Mouse (Mus musculus) liver, embryonic 11.5 days (tissue): Measurements from ENCODE around the gene Hip1. TPM values are rescaled to one million over a fixed set of nuclear protein-coding genes. Genes with fewer than 3 reads are reported as not detected.

ENCODE experiments used
- ATAC-seq: fragments of 200-750 bp; cut with Nextera tagmentation; replicated peaks from 2 replicates; pipeline ENCODE4 v1.8.0; 2017; ENCODE audit warnings: moderate number of reproducible peaks, mild to moderate bottlenecking, moderate TSS enrichment, moderate library complexity; ENCODE audit not compliant: low FRiP score
- DNase-seq: peaks from one replicate; pipeline ENCODE4 v3.0.0-alpha.2; 2017; ENCODE audit warnings: low spot score
- H3K27ac ChIP-seq: fragments of 300-500 bp; sonication (generic); 2 replicates; pipeline ENCODE4 v1.5.1; 2014; ENCODE audit warnings: mild to moderate bottlenecking, low read depth, low read length, control low read depth
- H3K27me3 ChIP-seq: fragments of 300-500 bp; sonication (generic); replicated peaks from 2 replicates; pipeline ENCODE4 v1.6.1; 2014; ENCODE audit warnings: low read length, mixed read lengths; ENCODE audit not compliant: control insufficient read depth, insufficient read depth
- H3K36me3 ChIP-seq: fragments of 300-500 bp; sonication (generic); 2 replicates; pipeline ENCODE4 v1.6.1; 2014; ENCODE audit warnings: mild to moderate bottlenecking, low read length, moderate library complexity, mixed read lengths; ENCODE audit not compliant: control insufficient read depth, insufficient read depth
- H3K4me1 ChIP-seq: fragments of 300-500 bp; sonication (generic); replicated peaks from 2 replicates; pipeline ENCODE4 v1.6.1; 2014; ENCODE audit warnings: low read length, mixed read lengths; ENCODE audit not compliant: control insufficient read depth, insufficient read depth
- H3K4me2 ChIP-seq: fragments of 300-500 bp; sonication (generic); 2 replicates; pipeline ENCODE4 v1.6.1; 2014; ENCODE audit warnings: mild to moderate bottlenecking, control low read depth, moderate library complexity
- H3K4me3 ChIP-seq: fragments of 300-500 bp; sonication (generic); 2 replicates; pipeline ENCODE4 v1.5.1; 2014; ENCODE audit warnings: low read depth, low read length, control low read depth
- H3K9ac ChIP-seq: fragments of 300-500 bp; sonication (generic); 2 replicates; pipeline ENCODE4 v1.6.1; 2014; ENCODE audit warnings: low read depth, low read length, control low read depth
- H3K9me3 ChIP-seq: fragments of 300-500 bp; sonication (generic); 2 replicates; pipeline ENCODE4 v1.6.1; 2016; ENCODE audit warnings: low read length, inconsistent platforms, mixed read lengths; ENCODE audit not compliant: control insufficient read depth
- WGBS: fragments of 180-500 bp; shearing (Covaris S2); extraction: QIAGEN DNeasy Blood & Tissue Kit; methylation state at CpG from one replicate; pipeline ENCODE4 v1.1.7; 2014; 5-methylcytosine and 5-hydroxymethylcytosine counted together
- polyA plus RNA-seq: library from polyadenylated mRNA; unstranded; fragments of >200 nt; fragmentation: Nextera tagmentation; extraction: Ambion mirVana; gene quantifications from 2 replicates; pipeline ENCODE4 v1.2.1, GENCODE M21; 2014

Gene Hip1
- polyA plus RNA-seq, 1 experiment from 2014 or later, result 16.3 TPM

GRCm38 (mm10) chr5:135505442-135505841 is 39.5 kb downstream of the Hip1 start:
- no peak overlapping the region for H3K27ac ChIP-seq
- H3K9ac ChIP-seq, result no peak overlapping the region
- no peaks in the 10 kb centered on the region for H3K27me3 ChIP-seq
- no peak overlapping the region for H3K4me2 ChIP-seq
- WGBS, result 52% methylated on average over 5 of the region's 5 CpGs
- H3K4me3 ChIP-seq, result no peak overlapping the region
- ATAC-seq (no peak), DNase-seq (no peak)
- H3K9me3 ChIP-seq, result no peaks in the 10 kb centered on the region
- no peaks in the 10 kb centered on the region for H3K4me1 ChIP-seq
- no peaks in the 10 kb centered on the region for H3K36me3 ChIP-seq

DNA sequence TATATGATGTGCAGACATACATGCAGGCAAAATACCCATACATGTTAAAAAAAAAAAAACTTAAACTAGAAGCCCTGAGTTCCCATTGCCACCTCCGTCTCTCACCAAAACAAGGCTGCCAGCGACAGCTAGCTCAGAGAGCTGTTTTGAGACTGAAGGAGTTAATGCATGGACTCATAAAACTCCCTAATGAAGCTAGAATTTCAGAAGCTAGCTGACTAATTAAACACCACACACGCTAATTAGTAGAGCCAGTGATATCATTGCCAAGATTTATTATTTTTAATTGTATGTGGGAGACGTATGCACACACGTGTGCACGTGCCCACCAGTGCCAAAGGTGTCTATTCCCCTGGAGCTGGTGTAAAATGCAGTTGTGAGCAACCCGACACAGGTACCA is 42.0 kb downstream of the Hip1 start:
- Histone ChIP-seq H3K27me3 (no peaks in the 10 kb centered on the region), H3K36me3 (no peaks in the 10 kb centered on the region), H3K4me1 (no peaks in the 10 kb centered on the region), H3K9me3 (no peaks in the 10 kb centered on the region), H3K4me3 (no peak overlapping the region), H3K4me2 (no peak overlapping the region), H3K27ac (no peak overlapping the region), H3K9ac (no peak overlapping the region)
- DNase-seq (no peak), ATAC-seq (no peak)
- WGBS, result 81% methylated on average over 7 of the region's 7 CpGs

- 84% methylated on average over 8 of the region's 8 CpGs for WGBS
- H3K9me3 ChIP-seq, result no peaks in the 10 kb centered on the region
- no peak overlapping the region for H3K9ac ChIP-seq
- no peak overlapping the region for H3K4me3 ChIP-seq
- ATAC-seq (no peak), DNase-seq (no peak)
- no peaks in the 10 kb centered on the region for H3K4me1 ChIP-seq
- H3K36me3 ChIP-seq, result no peaks in the 10 kb centered on the region
- no peak overlapping the region for H3K27ac ChIP-seq
- H3K4me2 ChIP-seq, result no peak overlapping the region
- H3K27me3 ChIP-seq, result no peaks in the 10 kb centered on the region
Observed at GRCm38 (mm10) chr5:135502027-135502426, 42.9 kb downstream of the Hip1 start.

GRCm38 (mm10) chr5:135498914-135499313 is 46.0 kb downstream of the Hip1 start:
- H3K4me2 ChIP-seq, result no peak overlapping the region
- H3K9ac ChIP-seq, result no peak overlapping the region
- H3K4me3 ChIP-seq, result no peak overlapping the region
- H3K36me3 ChIP-seq, result no peaks in the 10 kb centered on the region
- WGBS, result 75% methylated on average over 3 of the region's 3 CpGs
- no peaks in the 10 kb centered on the region for H3K4me1 ChIP-seq
- no peak overlapping the region for H3K27ac ChIP-seq
- H3K27me3 ChIP-seq, result no peaks in the 10 kb centered on the region
- no peaks in the 10 kb centered on the region for H3K9me3 ChIP-seq
- DNase-seq (no peak), ATAC-seq (no peak)

GRCm38 (mm10) chr5:135497347-135497955 is 47.5 kb downstream of the Hip1 start:
- Histone ChIP-seq H3K36me3 (no peaks in the 10 kb centered on the region), H3K9ac (no peak overlapping the region), H3K9me3 (no peaks in the 10 kb centered on the region), H3K27me3 (no peaks in the 10 kb centered on the region), H3K4me2 (no peak overlapping the region), H3K27ac (no peak overlapping the region), H3K4me1 (no peaks in the 10 kb centered on the region), H3K4me3 (no peak overlapping the region)
- no peak for ATAC-seq
- 77% methylated on average over 6 of the region's 6 CpGs for WGBS
- DNase-seq, result no peak

GRCm38 (mm10) chr5:135496489-135496888 is 48.4 kb downstream of the Hip1 start:
- Histone ChIP-seq H3K4me3 (no peak overlapping the region), H3K9ac (no peak overlapping the region), H3K36me3 (no peaks in the 10 kb centered on the region), H3K4me1 (no peaks in the 10 kb centered on the region), H3K27ac (no peak overlapping the region), H3K4me2 (no peak overlapping the region), H3K9me3 (no peaks in the 10 kb centered on the region), H3K27me3 (no peaks in the 10 kb centered on the region)
- ATAC-seq (no peak), DNase-seq (no peak)
- WGBS, result 82% methylated on average over 2 of the region's 2 CpGs

- H3K36me3 ChIP-seq, result no peaks in the 10 kb centered on the region
- no peaks in the 10 kb centered on the region for H3K9me3 ChIP-seq
Observed at GRCm38 (mm10) chr5:135495471-135495870, 49.4 kb downstream of the Hip1 start.

DNA sequence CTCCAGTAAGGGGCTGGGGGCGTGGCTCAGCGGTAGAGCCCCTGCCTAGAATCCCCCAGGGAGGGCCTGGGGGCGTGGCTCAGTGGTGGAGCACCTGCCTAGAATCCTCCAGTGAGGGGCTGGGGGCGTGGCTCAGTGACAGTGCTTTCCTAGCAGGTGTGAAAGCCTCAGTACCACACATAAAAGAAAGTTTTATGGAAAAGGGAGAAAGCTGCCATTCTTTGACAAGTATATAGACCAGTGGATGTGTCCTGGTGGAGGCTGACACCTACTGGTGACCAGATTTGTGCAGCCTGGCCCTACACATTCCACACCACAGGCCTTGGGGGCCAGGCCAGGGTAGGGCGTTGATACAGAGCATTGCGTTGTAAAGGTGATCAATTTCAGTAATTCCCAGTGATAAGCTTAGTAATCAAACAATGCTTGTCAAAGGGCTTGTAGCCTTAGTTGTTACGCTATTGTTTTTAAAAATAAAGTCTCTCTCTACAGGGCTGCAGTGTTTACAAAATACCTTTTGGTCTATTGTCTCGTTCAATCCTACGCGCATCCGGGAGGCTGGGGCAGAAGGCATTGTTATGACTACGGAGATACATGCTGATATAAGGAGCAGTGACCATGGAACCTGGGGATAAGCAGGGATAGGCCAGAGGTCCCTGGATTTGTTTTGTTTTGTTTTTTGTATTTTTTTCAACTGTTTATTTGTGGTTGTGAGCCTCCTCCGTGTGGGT is 50.6 kb downstream of the Hip1 start:
- Histone ChIP-seq H3K36me3 (no peaks in the 10 kb centered on the region), H3K9ac (no peak overlapping the region), H3K9me3 (no peaks in the 10 kb centered on the region), H3K4me1 (peaks cover 6% of the 10 kb centered on the region), H3K27me3 (peaks cover 12% of the 10 kb centered on the region), H3K4me3 (no peak overlapping the region), H3K4me2 (no peak overlapping the region), H3K27ac (no peak overlapping the region)
- 78% methylated on average over 13 of the region's 13 CpGs for WGBS
- ATAC-seq, result no peak
- DNase-seq, result no peak

More at GRCm38 (mm10) chr5:135495471-135495870, 49.4 kb downstream of the Hip1 start:
- 90% methylated on average over 8 of the region's 8 CpGs for WGBS
- H3K27me3 ChIP-seq, result peaks cover 1% of the 10 kb centered on the region; the same call in 1 of the 2 replicates
- H3K9ac ChIP-seq, result no peak overlapping the region
- DNase-seq (no peak), ATAC-seq (no peak)
- H3K4me1 ChIP-seq, result no peaks in the 10 kb centered on the region
- no peak overlapping the region for H3K27ac ChIP-seq
- no peak overlapping the region for H3K4me3 ChIP-seq
- no peak overlapping the region for H3K4me2 ChIP-seq

GRCm38 (mm10) chr5:135493095-135493494 is 51.8 kb downstream of the Hip1 start:
- peaks cover 24% of the 10 kb centered on the region for H3K27me3 ChIP-seq
- H3K27ac ChIP-seq, result no peak overlapping the region
- DNase-seq, result no peak
- H3K4me2 ChIP-seq, result no peak overlapping the region
- ATAC-seq, result no peak
- WGBS, result 80% methylated on average over 3 of the region's 3 CpGs
- H3K36me3 ChIP-seq, result no peaks in the 10 kb centered on the region
- no peaks in the 10 kb centered on the region for H3K9me3 ChIP-seq
- H3K4me3 ChIP-seq, result no peak overlapping the region
- H3K9ac ChIP-seq, result no peak overlapping the region
- peaks cover 9% of the 10 kb centered on the region for H3K4me1 ChIP-seq
